Mouse (Mus musculus) kidney, embryonic 15.5 days (tissue): Measurements from ENCODE around the gene Shisa9. TPM values are rescaled to one million over a fixed set of nuclear protein-coding genes. Genes with fewer than 3 reads are reported as not detected.
A peak's percentile ranks its signal among the peaks of the same experiment; 100 is the strongest.
"Not testable (repeated sequence)": the region's sequence is repeated elsewhere in the genome, so short reads cannot be mapped to it uniquely, and the experiment has no call there.

Experiments
- ATAC-seq: fragments of 200-750 bp; cut with Nextera tagmentation; replicated peaks from 2 replicates; pipeline ENCODE4 v1.8.0; 2017; ENCODE audit warnings: moderate TSS enrichment; ENCODE audit not compliant: low FRiP score
- H3K27ac ChIP-seq: fragments of 300-500 bp; sonication (generic); 2 replicates; pipeline ENCODE4 v1.5.1; 2015; ENCODE audit warnings: mild to moderate bottlenecking, inconsistent platforms
- H3K27me3 ChIP-seq: fragments of 300-500 bp; sonication (generic); 2 replicates; pipeline ENCODE4 v1.6.1; 2015; ENCODE audit warnings: inconsistent platforms
- H3K36me3 ChIP-seq: fragments of 300-500 bp; sonication (generic); 2 replicates; pipeline ENCODE4 v1.6.1; 2015; ENCODE audit warnings: inconsistent platforms
- H3K4me1 ChIP-seq: fragments of 300-500 bp; sonication (generic); 2 replicates; pipeline ENCODE4 v1.6.1; 2015; ENCODE audit warnings: inconsistent platforms
- H3K4me2 ChIP-seq: fragments of 300-500 bp; sonication (generic); 2 replicates; pipeline ENCODE4 v1.6.1; 2015; ENCODE audit warnings: moderate library complexity, mild to moderate bottlenecking, inconsistent platforms
- H3K4me3 ChIP-seq: fragments of 300-500 bp; sonication (generic); replicated peaks from 2 replicates; pipeline ENCODE4 v1.5.1; 2015; ENCODE audit warnings: mild to moderate bottlenecking, inconsistent platforms
- H3K9ac ChIP-seq: fragments of 300-500 bp; sonication (generic); 2 replicates; pipeline ENCODE4 v1.6.1; 2015; ENCODE audit warnings: mild to moderate bottlenecking, inconsistent platforms
- H3K9me3 ChIP-seq: fragments of 300-500 bp; sonication (generic); replicated peaks from 2 replicates; pipeline ENCODE4 v1.6.1; 2016; ENCODE audit warnings: inconsistent platforms
- WGBS: fragments of 180-500 bp; shearing (Covaris S2); methylation state at CpG from one replicate; pipeline ENCODE4 v1.1.7; 2015; ENCODE audit warnings: mixed read lengths; 5-methylcytosine and 5-hydroxymethylcytosine counted together
- polyA plus RNA-seq: library from polyadenylated mRNA; unstranded; fragments of >200 nt; fragmentation: Nextera tagmentation; extraction: Ambion mirVana; gene quantifications from 2 replicates; pipeline ENCODE4 v1.2.1, GENCODE M21; 2015

The Shisa9 gene
- 0.76 and 1.3 TPM in 2 replicates for polyA plus RNA-seq

DNA sequence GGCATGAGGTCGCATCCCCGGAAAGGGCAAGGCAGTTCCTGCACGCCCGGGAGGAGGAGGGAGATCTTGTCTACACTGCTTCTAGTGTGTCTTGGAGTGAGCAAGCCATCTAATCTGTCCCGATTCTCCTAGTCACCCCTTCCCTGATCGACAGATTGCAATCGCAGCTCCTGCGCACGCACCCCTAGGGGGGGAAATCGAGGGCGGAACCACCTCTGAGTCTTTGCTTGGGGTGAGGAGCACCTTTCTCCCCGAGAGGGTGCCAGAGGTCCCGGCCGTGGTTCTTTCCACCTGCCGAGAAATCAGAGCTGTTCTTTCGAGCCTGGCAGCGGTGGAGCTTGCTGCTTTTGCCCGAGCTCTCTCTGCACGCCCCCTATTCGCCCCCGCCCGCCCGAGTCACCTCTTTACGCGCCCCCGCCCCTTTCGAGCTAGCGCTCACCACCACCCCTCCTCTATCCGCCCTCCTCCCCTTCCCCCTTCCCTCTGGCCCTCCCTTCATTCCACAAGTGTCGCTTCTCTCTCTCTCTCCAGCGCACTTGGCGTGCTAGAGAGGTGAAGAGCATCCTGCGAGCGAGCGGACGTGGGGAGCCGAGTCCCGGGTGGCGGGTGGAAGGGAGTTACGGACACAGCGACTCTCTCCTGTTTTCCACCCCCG, at the start of gene Shisa9:
Gene Shisa9, plus strand, starts transcription at position 498 of the 655 bp plus-strand sequence.
- Histone ChIP-seq H3K4me3 (peak within 1 kb of the TSS; percentile 59), H3K27ac (no peak within 1 kb of the TSS), H3K4me1 (peaks cover 24% of the 10 kb centered on the region), H3K27me3 (peaks cover 94% of the 10 kb centered on the region), H3K4me2 (peak within 1 kb of the TSS; percentile 98), H3K9me3 (no peaks in the 10 kb centered on the region), H3K9ac (peak within 1 kb of the TSS; percentile 35), H3K36me3 (no peaks in the 10 kb centered on the region)
- WGBS = under 1% methylated on average over 40 of the region's 42 CpGs
- peak; percentile 41; the same call in 1 of the 2 replicates for ATAC-seq

DNA sequence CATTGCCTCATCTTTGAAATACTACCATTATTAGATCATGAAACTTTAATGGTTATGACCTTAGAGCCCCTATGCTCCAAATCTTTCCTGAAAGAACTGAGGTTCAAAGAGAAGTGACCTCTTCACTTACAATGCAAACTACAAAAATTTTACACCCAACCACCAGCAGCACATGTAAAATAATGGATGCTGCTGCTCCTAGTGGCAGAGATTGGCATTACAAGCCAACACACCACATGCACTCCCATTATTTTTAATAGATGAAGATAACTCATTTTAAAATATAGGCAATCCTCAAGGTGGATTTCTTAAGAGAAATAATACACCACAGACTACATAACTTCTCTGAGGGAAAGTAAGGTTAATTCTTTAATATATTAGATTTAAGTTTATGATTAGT, 43.4 kb upstream of the Shisa9 start:
- no peaks in the 10 kb centered on the region for H3K9me3 ChIP-seq
- no peaks in the 10 kb centered on the region for H3K4me1 ChIP-seq
- no peaks in the 10 kb centered on the region for H3K27me3 ChIP-seq
- H3K36me3 ChIP-seq = no peaks in the 10 kb centered on the region
- H3K4me3 ChIP-seq = no peak overlapping the region
- no peak overlapping the region for H3K4me2 ChIP-seq
- no peak overlapping the region for H3K9ac ChIP-seq
- H3K27ac ChIP-seq = no peak overlapping the region
- ATAC-seq = no peak

DNA sequence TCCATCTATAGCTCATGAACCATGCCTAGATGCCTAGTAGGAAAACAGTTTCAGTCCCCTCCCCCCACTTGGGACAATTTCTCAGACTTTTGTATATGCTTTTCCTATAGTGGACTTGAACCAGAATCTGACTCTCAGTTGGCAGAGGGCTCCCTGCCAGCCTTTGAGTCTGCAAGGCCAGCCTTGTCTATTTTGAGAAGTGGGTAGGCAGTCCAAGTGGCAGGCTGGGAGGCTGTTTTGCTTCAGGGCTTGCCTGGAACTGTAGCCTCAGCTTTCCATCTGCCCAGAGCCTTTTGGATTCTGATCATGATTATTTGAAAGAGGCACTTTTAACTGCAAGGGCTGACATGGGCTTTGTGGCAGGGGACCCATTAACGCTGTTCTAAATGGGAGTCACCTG, 23.2 kb upstream of the Shisa9 start:
- no peaks in the 10 kb centered on the region for H3K9me3 ChIP-seq
- WGBS = 95% methylated on average over 1 of the region's 1 CpGs
- no peaks in the 10 kb centered on the region for H3K36me3 ChIP-seq
- no peak overlapping the region for H3K4me3 ChIP-seq
- H3K27me3 ChIP-seq = no peaks in the 10 kb centered on the region
- H3K4me2 ChIP-seq = no peak overlapping the region
- no peak for ATAC-seq
- H3K9ac ChIP-seq = no peak overlapping the region
- H3K4me1 ChIP-seq = no peaks in the 10 kb centered on the region
- no peak overlapping the region for H3K27ac ChIP-seq

DNA sequence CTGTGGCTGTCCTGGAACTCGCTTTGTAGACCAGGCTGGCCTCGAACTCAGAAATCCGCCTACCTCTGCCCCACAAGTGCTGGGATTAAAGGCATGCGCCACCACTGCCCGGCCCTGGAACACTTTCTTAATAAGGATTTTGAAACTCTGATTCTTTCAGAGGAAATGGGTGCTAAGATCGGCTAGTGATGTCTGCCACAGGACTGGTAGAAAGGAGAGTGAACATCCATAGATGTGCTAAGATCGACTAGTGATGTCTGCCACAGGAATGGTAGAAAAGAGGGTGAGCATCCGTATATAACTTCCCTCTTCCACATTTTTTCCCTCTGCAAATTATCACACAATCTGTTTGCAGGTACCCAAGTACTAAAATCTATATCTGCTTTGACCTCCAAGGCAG, 17.9 kb upstream of the Shisa9 start:
- Histone ChIP-seq H3K4me3 (no peak overlapping the region), H3K9me3 (no peaks in the 10 kb centered on the region), H3K27ac (no peak overlapping the region), H3K9ac (no peak overlapping the region), H3K27me3 (no peaks in the 10 kb centered on the region), H3K36me3 (no peaks in the 10 kb centered on the region), H3K4me1 (no peaks in the 10 kb centered on the region), H3K4me2 (no peak overlapping the region)
- ATAC-seq = no peak
- WGBS = 91% methylated on average over 8 of the region's 8 CpGs

DNA sequence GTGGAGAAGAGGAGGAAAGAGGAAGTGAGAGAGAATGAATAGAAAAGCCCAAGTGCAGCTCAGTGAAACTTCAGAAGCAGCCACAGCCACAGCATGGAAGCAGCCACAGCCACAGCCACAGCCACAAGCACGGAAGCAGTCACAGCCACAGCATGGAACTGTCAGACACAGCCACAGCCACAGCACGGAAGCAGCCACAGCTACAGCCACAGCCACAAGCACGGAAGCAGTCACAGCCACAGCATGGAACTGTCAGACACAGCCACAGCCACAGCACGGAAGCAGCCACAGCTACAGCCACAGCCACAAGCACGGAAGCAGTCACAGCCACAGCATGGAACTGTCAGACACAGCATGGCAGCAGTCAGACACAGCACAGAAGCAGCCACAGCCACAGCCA, 17.1 kb upstream of the Shisa9 start:
- H3K4me3 ChIP-seq, H3K36me3 ChIP-seq, H3K27ac ChIP-seq, H3K27me3 ChIP-seq, H3K4me2 ChIP-seq, ATAC-seq, H3K4me1 ChIP-seq, H3K9ac ChIP-seq, H3K9me3 ChIP-seq: not testable (repeated sequence)
- 90% methylated on average over 5 of the region's 5 CpGs for WGBS

DNA sequence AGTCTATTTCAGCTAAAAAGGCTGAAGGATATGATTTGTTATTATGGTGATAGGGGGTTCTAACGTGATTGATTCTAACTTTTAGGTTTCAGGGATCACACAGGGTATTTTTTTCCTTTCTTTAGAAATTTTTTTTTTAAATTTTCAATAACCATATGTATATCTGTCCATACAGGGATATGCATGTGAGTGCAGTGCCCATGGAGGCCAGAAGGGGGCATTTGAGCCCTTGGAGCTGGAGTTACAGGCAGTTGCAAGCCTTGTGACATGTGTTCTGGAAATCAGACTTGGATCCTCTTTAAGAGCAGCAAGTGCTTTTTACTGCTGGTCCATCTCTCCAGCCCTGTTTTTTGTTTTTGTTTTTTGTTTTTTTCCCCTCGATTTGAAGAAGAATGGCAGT, 16.3 kb upstream of the Shisa9 start:
- no peaks in the 10 kb centered on the region for H3K27me3 ChIP-seq
- WGBS = 74% methylated on average over 2 of the region's 2 CpGs
- no peak overlapping the region for H3K4me2 ChIP-seq
- no peaks in the 10 kb centered on the region for H3K36me3 ChIP-seq
- H3K4me3 ChIP-seq = no peak overlapping the region
- H3K27ac ChIP-seq = no peak overlapping the region
- no peaks in the 10 kb centered on the region for H3K9me3 ChIP-seq
- no peak for ATAC-seq
- H3K4me1 ChIP-seq = no peaks in the 10 kb centered on the region
- H3K9ac ChIP-seq = no peak overlapping the region

DNA sequence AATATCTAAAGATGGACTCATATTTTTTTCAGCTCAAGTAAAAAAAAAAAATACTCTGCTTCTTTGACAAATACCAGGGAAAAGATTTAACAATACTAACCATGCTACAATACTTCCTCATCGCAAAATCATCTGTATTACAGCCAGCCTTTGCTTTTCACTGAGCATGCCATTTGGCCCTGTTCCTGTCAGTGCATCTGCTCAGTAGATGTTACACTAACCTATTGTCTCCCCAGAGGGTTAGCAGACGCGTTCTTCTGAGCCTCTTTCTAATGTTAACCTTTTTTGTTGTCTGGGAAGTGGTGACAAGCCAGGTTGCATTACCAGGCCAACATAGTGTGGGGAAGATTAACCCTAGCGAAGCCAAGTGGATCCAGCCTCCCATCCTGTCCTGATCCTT, 10.2 kb upstream of the Shisa9 start:
- Histone ChIP-seq H3K4me3 (no peak overlapping the region), H3K36me3 (no peaks in the 10 kb centered on the region), H3K27me3 (no peaks in the 10 kb centered on the region), H3K9me3 (no peaks in the 10 kb centered on the region), H3K4me2 (no peak overlapping the region), H3K27ac (no peak overlapping the region), H3K4me1 (no peaks in the 10 kb centered on the region), H3K9ac (no peak overlapping the region)
- ATAC-seq = no peak
- WGBS = 46% methylated on average over 4 of the region's 4 CpGs

DNA sequence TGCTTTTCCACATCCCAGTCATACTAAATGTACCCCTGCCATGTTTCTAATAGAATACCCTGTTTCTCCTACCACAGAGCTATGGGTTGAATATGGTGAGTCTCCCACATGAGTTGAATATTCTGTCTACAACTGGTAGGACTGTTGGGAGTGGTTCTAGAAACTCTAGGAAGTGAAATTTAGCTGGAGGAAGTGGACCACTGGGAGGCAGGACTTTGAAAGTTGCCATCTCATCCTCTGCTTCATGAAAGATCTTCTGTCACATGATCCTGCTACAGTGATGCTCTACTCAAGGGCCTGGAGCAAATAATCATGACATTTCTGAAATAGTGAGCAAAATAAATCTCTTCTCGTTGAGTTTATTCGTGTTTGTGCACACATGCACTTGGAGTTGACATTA, 7.2 kb upstream of the Shisa9 start:
- no peak overlapping the region for H3K4me2 ChIP-seq
- H3K4me3 ChIP-seq = no peak overlapping the region
- H3K36me3 ChIP-seq = no peaks in the 10 kb centered on the region
- WGBS = 74% methylated on average over 2 of the region's 2 CpGs
- no peaks in the 10 kb centered on the region for H3K4me1 ChIP-seq
- H3K27me3 ChIP-seq = peaks cover 24% of the 10 kb centered on the region
- no peaks in the 10 kb centered on the region for H3K9me3 ChIP-seq
- ATAC-seq = no peak
- H3K27ac ChIP-seq = no peak overlapping the region
- H3K9ac ChIP-seq = no peak overlapping the region

DNA sequence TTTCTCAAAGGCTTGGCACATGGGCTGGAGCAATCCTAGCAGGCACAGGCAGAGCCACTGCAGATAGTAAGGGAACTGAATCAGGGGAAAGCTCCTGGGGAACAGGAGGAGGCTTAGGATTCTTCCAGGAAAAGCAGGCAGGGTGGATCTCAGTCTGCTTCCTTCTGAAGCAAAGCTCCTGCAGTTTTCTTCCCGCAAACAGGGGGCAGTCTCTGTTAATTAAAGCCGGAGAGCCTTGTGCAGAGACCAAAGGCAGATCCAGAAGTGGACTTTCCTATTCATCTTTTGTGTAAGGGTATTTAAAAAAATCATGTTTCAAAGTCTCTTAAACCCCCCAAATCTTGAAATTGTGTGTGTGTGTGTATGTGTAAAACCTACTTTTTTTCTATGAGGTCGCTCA, 3.1 kb upstream of the Shisa9 start:
- Histone ChIP-seq H3K27me3 (peaks cover 64% of the 10 kb centered on the region), H3K9me3 (no peaks in the 10 kb centered on the region), H3K4me2 (no peak overlapping the region), H3K4me1 (peaks cover 24% of the 10 kb centered on the region), H3K9ac (no peak overlapping the region), H3K36me3 (no peaks in the 10 kb centered on the region), H3K27ac (no peak overlapping the region), H3K4me3 (no peak overlapping the region)
- no peak for ATAC-seq
- WGBS = 24% methylated on average over 3 of the region's 3 CpGs

DNA sequence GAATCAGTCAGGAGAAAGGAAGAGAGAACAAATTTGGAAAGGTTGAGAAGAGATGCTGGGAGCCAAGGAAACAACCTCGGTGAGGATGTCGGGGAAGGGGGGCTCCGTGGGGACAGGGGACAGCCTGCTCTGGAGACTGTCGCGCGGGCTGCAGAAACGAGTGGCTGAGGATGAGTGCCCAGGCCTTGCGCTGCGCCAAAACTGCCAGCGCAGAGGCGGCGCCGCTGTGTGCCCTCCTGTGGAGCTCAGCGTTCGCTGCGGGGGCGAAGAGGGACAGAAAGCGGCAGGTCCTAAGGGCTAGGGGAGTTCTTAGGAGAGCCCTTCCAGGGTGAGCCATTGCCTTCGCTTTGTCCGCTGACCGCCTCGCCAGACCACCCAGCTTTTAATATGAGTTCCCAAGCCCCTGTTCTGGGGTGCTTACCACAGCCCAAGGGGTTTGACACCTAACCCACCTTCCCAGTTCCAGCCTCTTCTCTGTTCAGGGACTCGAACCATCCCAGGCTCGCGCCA, 752 bp upstream of the Shisa9 start:
- Histone ChIP-seq H3K4me2 (peak overlapping the region; percentile 98), H3K4me3 (peak overlapping the region; percentile 59), H3K9ac (0 out of 2 replicates have a peak overlapping the region, but pooled peaks have one; percentile 17), H3K27ac (no peak overlapping the region), H3K27me3 (peaks cover 88% of the 10 kb centered on the region), H3K9me3 (no peaks in the 10 kb centered on the region), H3K36me3 (no peaks in the 10 kb centered on the region), H3K4me1 (peaks cover 24% of the 10 kb centered on the region)
- 1% methylated on average over 25 of the region's 25 CpGs for WGBS
- ATAC-seq = 0 out of 2 replicates have a peak, but pooled peaks have one; percentile 19

DNA sequence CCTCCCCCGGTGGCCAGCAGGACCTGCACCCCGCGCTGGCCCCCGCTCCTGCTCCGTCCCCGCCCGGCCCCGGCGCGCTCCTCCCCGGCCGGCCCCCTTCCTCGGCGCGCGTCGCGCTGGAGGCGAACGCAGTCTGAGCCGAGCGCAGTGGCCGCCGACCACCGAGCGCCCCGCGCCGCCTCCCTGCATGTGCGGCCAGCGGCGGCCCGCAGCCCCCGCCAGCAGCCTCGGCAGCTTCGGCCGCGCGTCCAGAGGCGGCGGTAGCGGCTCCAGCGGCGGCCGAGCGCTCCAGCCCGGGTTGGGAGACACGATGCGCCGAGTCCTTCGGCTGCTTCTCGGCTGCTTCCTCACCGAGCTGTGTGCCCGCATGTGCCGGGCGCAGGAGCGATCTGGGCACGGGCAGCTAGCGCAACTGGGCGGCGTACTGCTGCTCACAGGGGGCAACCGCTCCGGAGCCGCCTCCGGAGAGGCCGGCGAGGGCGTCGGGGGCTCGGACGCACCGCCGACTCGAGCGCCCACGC, 418 bp downstream of the Shisa9 start:
- WGBS = under 1% methylated on average over 60 of the region's 76 CpGs
- Histone ChIP-seq H3K36me3 (no peaks in the 10 kb centered on the region), H3K4me3 (peak overlapping the region; percentile 59), H3K9me3 (no peaks in the 10 kb centered on the region), H3K27me3 (peaks cover 94% of the 10 kb centered on the region), H3K9ac (peak overlapping the region; percentile 35), H3K4me1 (peaks cover 24% of the 10 kb centered on the region), H3K4me2 (peak overlapping the region; percentile 98), H3K27ac (no peak overlapping the region)
- ATAC-seq = peak; percentile 84

DNA sequence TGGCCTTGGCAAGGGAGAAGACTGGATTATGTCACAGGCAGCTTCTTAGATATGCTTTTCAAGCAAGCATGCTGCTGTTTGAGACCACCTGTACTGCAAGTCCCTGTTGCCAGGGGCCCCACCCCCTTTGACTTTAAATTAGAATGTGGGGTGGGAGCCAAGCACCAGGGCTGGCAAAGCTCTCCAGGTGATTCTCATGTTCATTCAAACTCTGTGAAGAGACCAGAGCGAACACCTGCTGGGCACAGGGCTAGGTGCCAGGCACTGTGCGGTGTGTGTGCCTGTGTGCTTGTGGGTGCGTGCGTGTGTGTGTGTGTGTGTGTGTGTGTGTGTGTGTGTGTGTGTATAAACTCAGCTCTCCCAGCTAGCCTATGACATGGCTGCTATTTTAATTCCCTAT, 3.1 kb downstream of the Shisa9 start:
- no peak overlapping the region for H3K4me3 ChIP-seq
- no peak for ATAC-seq
- peaks cover 24% of the 10 kb centered on the region for H3K4me1 ChIP-seq
- no peak overlapping the region for H3K27ac ChIP-seq
- H3K27me3 ChIP-seq = peaks cover 70% of the 10 kb centered on the region
- H3K4me2 ChIP-seq = no peak overlapping the region
- H3K9me3 ChIP-seq = no peaks in the 10 kb centered on the region
- 76% methylated on average over 4 of the region's 4 CpGs for WGBS
- H3K36me3 ChIP-seq = no peaks in the 10 kb centered on the region
- no peak overlapping the region for H3K9ac ChIP-seq

DNA sequence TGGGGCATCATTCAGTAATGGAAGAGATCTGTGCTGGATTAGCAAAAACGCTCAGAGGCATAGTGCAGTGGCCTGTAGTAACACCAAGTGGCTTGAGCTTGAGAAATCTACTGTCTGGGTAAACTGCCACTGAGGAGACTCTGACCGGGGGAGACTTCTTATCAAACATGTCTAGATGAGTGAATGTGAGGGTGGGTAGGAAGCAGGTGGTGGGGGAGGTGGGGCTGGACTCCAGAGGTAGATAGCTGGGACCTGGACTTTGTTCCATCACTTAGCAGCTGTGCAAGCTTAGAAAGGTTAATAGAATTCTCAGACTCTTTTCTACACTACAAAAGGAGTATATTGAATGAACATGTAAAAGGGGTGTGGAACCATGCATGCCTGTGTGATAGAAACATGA, 21.3 kb downstream of the Shisa9 start:
- H3K27ac ChIP-seq = no peak overlapping the region
- no peak for ATAC-seq
- 82% methylated on average over 2 of the region's 2 CpGs for WGBS
- H3K36me3 ChIP-seq = no peaks in the 10 kb centered on the region
- no peak overlapping the region for H3K9ac ChIP-seq
- no peak overlapping the region for H3K4me3 ChIP-seq
- H3K27me3 ChIP-seq = no peaks in the 10 kb centered on the region
- H3K4me2 ChIP-seq = no peak overlapping the region
- H3K9me3 ChIP-seq = no peaks in the 10 kb centered on the region
- H3K4me1 ChIP-seq = no peaks in the 10 kb centered on the region
